Mouse (Mus musculus) ES-E14 (cell line): ENCODE data around the gene Ptprg.

Experiments
- CHD2 ChIP-seq: IDR thresholded peaks from 2 replicates; pipeline ENCODE4 v1.6.1; 2014; ENCODE audit warnings: mild to moderate bottlenecking, low read depth, low read length, inconsistent platforms
- HCFC1 ChIP-seq: IDR thresholded peaks from 2 replicates; pipeline ENCODE4 v1.6.1; 2012; ENCODE audit warnings: low read length, inconsistent platforms, borderline replicate concordance; ENCODE audit not compliant: insufficient read depth
- ZC3H11A ChIP-seq: IDR thresholded peaks from 2 replicates; pipeline ENCODE4 v1.6.1; 2012; ENCODE audit warnings: low read depth, mild to moderate bottlenecking, inconsistent platforms, low read length, borderline replicate concordance
- ZNF384 ChIP-seq: IDR thresholded peaks from 2 replicates; pipeline ENCODE4 v1.6.1; 2012; ENCODE audit warnings: low read depth, low read length, inconsistent platforms

DNA sequence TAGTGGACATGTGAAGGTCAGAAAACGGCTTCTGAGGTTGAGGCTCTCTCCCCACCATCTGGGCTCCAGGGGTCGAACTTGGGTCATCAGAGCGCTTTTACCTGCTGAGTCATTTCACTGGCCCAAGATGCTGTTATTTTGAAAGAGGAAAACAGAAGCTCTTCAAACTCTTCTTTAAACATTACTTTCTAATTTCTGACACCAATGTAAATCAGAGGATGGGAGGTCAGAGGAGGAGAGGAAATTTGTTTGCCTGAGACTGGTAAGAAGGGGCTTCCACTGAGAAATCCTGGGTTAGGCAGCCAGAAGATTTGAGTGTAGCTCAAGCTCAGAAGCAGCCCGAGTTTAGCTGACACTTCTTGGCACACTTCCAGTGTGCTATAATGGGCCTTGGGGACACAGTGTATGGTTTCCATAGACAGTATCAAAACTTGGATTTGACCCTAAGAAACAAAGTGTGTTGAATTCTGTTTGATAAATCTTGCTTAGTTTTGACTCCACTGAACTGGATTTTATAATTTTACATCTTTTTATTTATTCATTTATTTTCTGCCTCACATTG, 221.2 kb downstream of the Ptprg start:
- TF ChIP-seq HCFC1 (no peak), ZNF384 (no peak), ZC3H11A (no peak), CHD2 (no peak)
